Mouse (Mus musculus) liver, embryonic 14.5 days (tissue): ENCODE measurements around the gene Crb3. TPM values are rescaled to one million over a fixed set of nuclear protein-coding genes. Genes with fewer than 3 reads are reported as not detected.
A peak's percentile ranks its signal among the peaks of the same experiment; 100 is the strongest.

ENCODE experiments used
- ATAC-seq: fragments of 200-750 bp; cut with Nextera tagmentation; 2 replicates; pipeline ENCODE4 v1.8.0; 2017; ENCODE audit warnings: moderate number of reproducible peaks, mild to moderate bottlenecking, moderate library complexity; ENCODE audit not compliant: insufficient read depth
- DNase-seq, 3 experiments: peaks; one replicate each; pipeline ENCODE4 v3.0.0-alpha.2; 2012 to 2013; ENCODE audit warnings: low read depth in 3 of 3, low spot score in 3 of 3
- H3K27ac ChIP-seq: fragments of 300-500 bp; sonication (generic); 2 replicates; pipeline ENCODE4 v1.5.1; 2014; ENCODE audit warnings: moderate library complexity, mild to moderate bottlenecking, control low read depth, inconsistent platforms
- H3K27me3 ChIP-seq: fragments of 300-500 bp; sonication (generic); 2 replicates; pipeline ENCODE4 v1.6.1; 2014; ENCODE audit warnings: mild to moderate bottlenecking, low read length, moderate library complexity; ENCODE audit not compliant: control insufficient read depth, insufficient read depth
- H3K36me3 ChIP-seq: fragments of 300-500 bp; sonication (generic); replicated peaks from 2 replicates; pipeline ENCODE4 v1.6.1; 2014; ENCODE audit warnings: low read depth; ENCODE audit not compliant: control insufficient read depth, insufficient read depth
- H3K4me1 ChIP-seq, 2 experiments: fragments of 200-500 bp in 1 of 2; fragments of 300-500 bp in 1 of 2; sonication (generic) in 1 of 2; replicated peaks; 2 replicates each; pipeline ENCODE4 v1.6.1; 2012 to 2014; ENCODE audit warnings: antibody characterized with exemption in 1 of 2, inconsistent platforms in 1 of 2, low read length in 1 of 2; ENCODE audit not compliant: control insufficient read depth in 2 of 2, insufficient read depth in 2 of 2
- H3K4me2 ChIP-seq: fragments of 300-500 bp; sonication (generic); 2 replicates; pipeline ENCODE4 v1.6.1; 2014; ENCODE audit warnings: low read depth, mild to moderate bottlenecking, control low read depth, moderate library complexity
- H3K4me3 ChIP-seq, 2 experiments: fragments of 200-500 bp in 1 of 2; fragments of 300-500 bp in 1 of 2; sonication (generic) in 1 of 2; 2 replicates each; pipeline ENCODE4 v1.5.1; 2012 to 2014; ENCODE audit warnings: low read depth in 2 of 2, low read length in 2 of 2, mild to moderate bottlenecking in 2 of 2, control low read depth in 1 of 2, inconsistent platforms in 1 of 2, moderate library complexity in 1 of 2; ENCODE audit not compliant: insufficient read depth in 1 of 2
- H3K9ac ChIP-seq: fragments of 300-500 bp; sonication (generic); replicated peaks from 2 replicates; pipeline ENCODE4 v1.6.1; 2014; ENCODE audit warnings: mild to moderate bottlenecking, control low read depth, moderate library complexity
- H3K9me3 ChIP-seq: fragments of 300-500 bp; sonication (generic); 2 replicates; pipeline ENCODE4 v1.6.1; 2016; ENCODE audit warnings: low read length, mixed read lengths; ENCODE audit not compliant: control insufficient read depth
- CTCF ChIP-seq: IDR thresholded peaks from 2 replicates; pipeline ENCODE4 v1.5.1; 2016; ENCODE audit warnings: antibody characterized with exemption, low read depth, control low read depth
- EP300 ChIP-seq: IDR thresholded peaks from 2 replicates; pipeline ENCODE4 v1.6.1; 2016; ENCODE audit warnings: antibody characterized with exemption, low read depth
- WGBS: fragments of 180-500 bp; shearing (Covaris S2); extraction: QIAGEN DNeasy Blood & Tissue Kit; methylation state at CpG from one replicate; pipeline ENCODE4 v1.1.7; 2014; ENCODE audit not compliant: insufficient replicate concordance; 5-methylcytosine and 5-hydroxymethylcytosine counted together
- polyA plus RNA-seq, 2 experiments: library from polyadenylated mRNA; depleted of rRNA in 1 of 2; stranded (reverse) in 1 of 2; unstranded in 1 of 2; fragments of >200 nt; fragmentation: Nextera tagmentation in 1 of 2; extraction: Ambion mirVana in 1 of 2; gene quantifications; 2 replicates each; pipeline versions ENCODE4 v1.2.1 to v1.2.3; 2012 to 2014

The Crb3 gene
- polyA plus RNA-seq (2012; rRNA removed) (4.4 and 5.5 TPM in 2 replicates), polyA plus RNA-seq (2014; fragmentation: Nextera tagmentation; extraction: Ambion mirVana) (6.1 and 6.5 TPM in 2 replicates)

- Histone ChIP-seq H3K9ac (peak within 1 kb of the TSS; percentile 52), H3K9me3 (no peaks in the 10 kb centered on the region), H3K27ac (no peak within 1 kb of the TSS), H3K36me3 (no peaks in the 10 kb centered on the region), H3K4me2 (peak within 1 kb of the TSS; percentile 96), H3K4me3 (peak within 1 kb of the TSS; percentile 54 to 63), H3K4me1 (peaks cover 5 to 6% of the 10 kb centered on the region in 2 experiments; a peak in 3 of 4 replicates), H3K27me3 (peaks cover 34% of the 10 kb centered on the region)
- 7% methylated on average over 20 of the region's 22 CpGs for WGBS
- no peak for ATAC-seq
- no peak for DNase-seq
- TF ChIP-seq EP300 (no peak), CTCF (no peak)
These were observed at the start of gene Crb3 for GRCm38 (mm10) chr17:57058891-57059485. TSS of gene Crb3 (plus strand) at chr17:57059105.

DNA sequence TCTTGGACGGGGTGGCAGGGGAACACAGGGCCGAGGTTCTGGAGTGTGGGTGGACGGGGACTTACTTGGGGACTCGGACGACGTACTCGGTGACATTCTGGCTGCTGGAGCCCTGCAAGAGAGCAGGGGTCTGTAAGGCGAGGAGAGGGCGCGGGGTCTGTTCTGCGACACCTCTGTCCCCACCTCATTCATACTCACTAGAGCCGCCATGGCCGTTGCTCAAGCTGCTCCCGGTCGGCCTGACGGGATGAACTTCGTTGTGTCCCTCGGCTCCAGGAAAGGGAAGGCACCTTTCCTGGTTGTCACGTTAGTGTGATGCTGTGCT is 48.0 kb upstream of the Crb3 start:
- peaks cover 27% of the 10 kb centered on the region for H3K36me3 ChIP-seq
- WGBS, result 0% methylated on average over 19 of the region's 19 CpGs
- ATAC-seq, result peak; percentile 56

DNA sequence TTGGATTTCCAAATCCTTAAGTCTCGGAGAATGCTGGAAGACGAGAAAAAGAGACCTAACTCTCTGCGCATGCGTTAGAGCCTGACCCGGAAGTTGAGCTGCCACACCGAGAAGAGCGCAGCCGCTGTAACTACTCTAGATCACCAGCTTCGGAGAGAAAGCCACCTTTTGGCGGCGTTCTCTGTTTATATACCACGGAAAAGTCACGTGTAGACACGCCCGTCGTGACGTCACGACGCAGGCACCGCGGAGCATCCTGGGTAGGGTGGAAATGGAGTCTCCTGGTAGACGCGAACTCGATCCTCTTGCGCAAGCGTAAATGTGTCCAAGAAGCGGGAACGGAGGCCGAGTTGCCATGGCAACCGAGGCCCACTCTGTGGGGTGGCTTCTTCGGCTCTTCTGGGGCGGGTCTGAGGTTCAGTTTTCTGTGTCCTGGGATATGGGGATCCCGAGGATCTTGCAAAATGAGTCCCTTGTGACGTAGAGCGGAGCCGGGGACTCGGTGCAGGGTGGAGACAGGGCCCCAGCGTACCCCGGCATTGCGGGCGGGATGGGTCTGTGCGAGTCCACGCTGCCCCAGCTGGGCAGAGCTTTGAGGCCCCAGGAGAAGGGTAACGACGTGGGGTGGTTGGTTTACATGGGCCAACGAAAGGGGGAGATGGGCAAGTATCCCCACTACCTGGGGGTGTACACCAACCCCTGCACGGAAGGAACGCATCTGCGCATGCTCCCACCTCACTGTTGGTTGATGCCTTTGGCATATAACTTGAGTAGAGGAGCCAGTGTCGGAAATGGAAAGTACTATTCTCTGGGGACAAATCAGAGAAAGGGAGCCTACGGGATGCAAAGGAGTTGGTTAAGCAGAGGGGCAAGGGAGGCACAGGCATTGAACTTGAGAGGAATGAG is 47.4 kb upstream of the Crb3 start, which contains the start of the genes Gtf2f1 and Gm17949:
Gtf2f1 (minus strand) TSS at position 53 of the 906 bp plus-strand sequence.
Gm17949 (plus strand) TSS at position 234 of the 906 bp plus-strand sequence.
- TF ChIP-seq EP300, result no peak; the same call in 1 of the 2 replicates
- peak; percentile 35 for TF ChIP-seq CTCF
- Histone ChIP-seq H3K9ac (peak within 1 kb of the TSS; percentile 92), H3K9me3 (no peaks in the 10 kb centered on the region), H3K4me3 (peak within 1 kb of the TSS; percentile 73 to 93), H3K27me3 (no peaks in the 10 kb centered on the region), H3K36me3 (peaks cover 21% of the 10 kb centered on the region), H3K4me2 (peak within 1 kb of the TSS; percentile 90), H3K4me1 (peaks cover 17 to 21% of the 10 kb centered on the region in 2 experiments), H3K27ac (peak within 1 kb of the TSS; percentile 84)
- DNase-seq (peak; percentile 93 to 97 (median 94)), ATAC-seq (peak; percentile 87)
- WGBS, result 2% methylated on average over 51 of the region's 51 CpGs

More for the DNA sequence above, 48.0 kb upstream of the Crb3 start:
- Histone ChIP-seq H3K9ac (peak overlapping the region; percentile 92), H3K9me3 (no peaks in the 10 kb centered on the region), H3K27ac (peak overlapping the region; percentile 84), H3K4me1 (peaks cover 17 to 19% of the 10 kb centered on the region in 2 experiments), H3K4me2 (peak overlapping the region; percentile 90), H3K4me3 (peak overlapping the region; percentile 73 to 93), H3K27me3 (no peaks in the 10 kb centered on the region)
- DNase-seq, result no peak
- TF ChIP-seq CTCF, result no peak
- no peak; the same call in 1 of the 2 replicates for TF ChIP-seq EP300

DNA sequence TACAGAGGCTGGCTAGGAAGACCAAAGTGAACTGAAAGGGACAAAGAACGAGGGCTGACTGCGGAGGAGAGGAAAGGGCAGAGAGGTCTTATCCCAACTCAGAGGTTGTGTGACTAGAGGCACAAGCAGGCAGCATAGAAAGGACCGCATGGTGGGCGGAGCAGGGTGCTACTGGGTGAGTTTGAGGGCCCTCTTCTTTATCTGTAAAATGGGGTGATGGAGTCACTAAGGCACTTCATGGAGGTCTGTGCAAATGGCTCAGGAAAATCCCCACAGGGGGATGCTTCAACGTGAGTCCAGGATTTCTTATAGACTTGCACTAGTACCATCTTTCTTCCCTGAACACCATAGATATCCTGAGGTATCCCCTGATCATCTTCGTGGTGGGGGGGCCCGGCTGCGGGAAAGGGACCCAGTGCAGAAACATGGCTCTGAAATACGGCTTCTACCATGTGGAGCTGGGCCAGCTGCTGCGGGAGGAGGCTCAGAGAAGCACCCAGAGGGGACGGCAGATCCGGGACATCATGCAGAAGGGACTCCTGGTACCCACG is 46.6 kb upstream of the Crb3 start:
- Histone ChIP-seq H3K4me3 (peak overlapping the region; percentile 73 to 77), H3K4me2 (peak overlapping the region; percentile 90), H3K27me3 (no peaks in the 10 kb centered on the region), H3K36me3 (peaks cover 16% of the 10 kb centered on the region), H3K27ac (peak overlapping the region; percentile 84), H3K9ac (peak overlapping the region; percentile 81; the same call in 1 of the 2 replicates), H3K4me1 (peaks cover 17 to 21% of the 10 kb centered on the region in 2 experiments), H3K9me3 (no peaks in the 10 kb centered on the region)
- TF ChIP-seq CTCF, result no peak
- no peak for TF ChIP-seq EP300
- WGBS, result 66% methylated on average over 13 of the region's 13 CpGs
- no peak for ATAC-seq
- no peak for DNase-seq
